Mouse (Mus musculus) brain, embryonic 14.5 days (tissue): ENCODE measurements around the gene Prrt1.

ENCODE experiments used
- CTCF ChIP-seq: fragments of 200-500 bp; IDR thresholded peaks from 2 replicates; pipeline ENCODE4 v1.5.1; 2012; ENCODE audit warnings: inconsistent platforms, mild to moderate bottlenecking, moderate library complexity, borderline replicate concordance; ENCODE audit not compliant: insufficient read depth, insufficient read length; ENCODE audit errors: extremely low read depth
- POLR2A ChIP-seq: fragments of 200-500 bp; IDR thresholded peaks from 2 replicates; pipeline ENCODE4 v1.6.1; 2012; ENCODE audit warnings: mild to moderate bottlenecking, inconsistent platforms, borderline replicate concordance; ENCODE audit not compliant: poor library complexity, insufficient read depth, insufficient read length, severe bottlenecking; ENCODE audit errors: extremely low read depth

DNA sequence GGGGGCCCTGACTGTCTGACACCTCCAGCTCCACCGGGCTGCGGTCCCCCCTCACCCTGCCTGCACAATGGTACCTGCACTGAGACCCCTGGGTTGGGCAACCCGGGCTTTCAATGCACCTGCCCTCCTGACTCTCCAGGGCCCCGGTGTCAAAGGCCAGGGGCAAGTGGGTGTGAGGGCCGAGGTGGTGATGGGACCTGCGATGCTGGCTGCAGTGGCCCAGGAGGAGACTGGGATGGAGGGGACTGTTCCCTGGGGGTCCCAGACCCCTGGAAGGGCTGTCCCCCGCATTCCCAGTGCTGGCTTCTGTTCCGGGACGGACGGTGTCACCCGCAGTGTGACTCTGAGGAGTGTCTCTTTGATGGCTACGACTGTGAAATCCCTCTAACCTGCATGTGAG, 46.8 kb upstream of the Prrt1 start:
- TF ChIP-seq CTCF, result no peak
- TF ChIP-seq POLR2A, result no peak
